Mouse (Mus musculus) thymus, postnatal 14 days (tissue): ENCODE measurements at regions not wholly inside any gene's neighbourhood (a gene's known extent, or its start where the extent isn't known, plus 50 kb on each side); places are given as distances from the start of the nearest gene placed in this dataset.

ENCODE experiments used
- DNase-seq: peaks from one replicate; pipeline ENCODE4 v3.0.0; 2021

DNA sequence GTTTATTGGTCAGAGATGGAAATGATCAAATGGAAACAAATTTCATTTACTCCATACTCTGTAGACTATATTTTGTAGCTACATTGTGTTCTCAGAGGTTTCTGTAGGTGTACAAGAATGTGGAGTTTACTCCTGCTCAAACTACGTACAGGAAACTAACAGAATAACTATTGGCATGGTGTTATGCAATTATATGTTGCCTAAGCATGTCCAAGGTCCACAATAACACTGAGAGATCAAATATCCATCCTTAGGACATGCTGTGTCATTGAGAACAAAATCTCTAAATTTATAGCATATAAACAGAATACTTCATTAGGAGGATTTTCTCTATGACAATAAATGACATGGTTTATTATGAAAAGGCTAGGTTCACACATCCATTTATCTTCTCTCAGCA is 400.3 kb downstream of the Fam198b start:
- DNase-seq, result no peak

DNA sequence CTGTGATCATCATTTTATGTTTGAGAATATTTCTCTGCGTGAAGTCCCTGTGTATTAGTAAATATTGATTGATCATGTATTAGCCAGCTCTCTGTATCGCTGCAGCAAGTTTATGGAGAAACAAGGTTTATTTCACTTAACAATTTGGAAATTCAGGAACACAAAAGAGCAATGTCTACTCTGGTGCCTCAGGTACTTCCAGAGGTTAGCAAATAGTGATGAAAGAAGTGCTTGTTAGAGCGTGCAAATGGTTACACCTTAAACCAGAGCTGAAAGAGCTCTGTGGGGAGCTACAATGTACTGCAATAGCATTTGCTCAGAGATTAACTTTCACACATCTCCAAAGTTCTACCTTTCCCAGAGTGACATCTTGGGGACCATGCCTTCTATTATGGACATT is 400.9 kb downstream of the Fam198b start:
- no peak for DNase-seq

GRCm38 (mm10) chr3:80293485-80293884 is 409.2 kb downstream of the Fam198b start:
- no peak for DNase-seq

GRCm38 (mm10) chr3:80307632-80308031 is 423.3 kb downstream of the Fam198b start:
- no peak for DNase-seq

DNA sequence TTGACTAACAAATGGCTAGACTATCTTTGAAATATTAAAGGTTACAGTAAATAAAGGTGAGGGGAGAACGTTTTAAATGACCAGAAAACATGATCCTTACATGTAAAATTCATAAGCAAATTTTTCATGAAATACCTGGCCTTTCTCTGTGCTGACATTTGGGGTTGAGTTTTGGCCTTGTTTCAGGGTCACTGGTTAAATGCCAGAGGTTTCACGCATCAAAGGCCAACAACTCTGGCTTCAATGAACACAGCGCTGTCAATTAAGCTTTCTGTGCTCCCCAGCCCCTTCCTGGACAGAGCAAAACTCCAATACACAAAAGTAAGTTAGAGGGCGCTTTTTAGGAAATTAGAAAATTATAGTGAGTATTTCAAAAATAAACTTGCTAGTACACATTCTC is 425.6 kb downstream of the Fam198b start:
- no peak for DNase-seq

DNA sequence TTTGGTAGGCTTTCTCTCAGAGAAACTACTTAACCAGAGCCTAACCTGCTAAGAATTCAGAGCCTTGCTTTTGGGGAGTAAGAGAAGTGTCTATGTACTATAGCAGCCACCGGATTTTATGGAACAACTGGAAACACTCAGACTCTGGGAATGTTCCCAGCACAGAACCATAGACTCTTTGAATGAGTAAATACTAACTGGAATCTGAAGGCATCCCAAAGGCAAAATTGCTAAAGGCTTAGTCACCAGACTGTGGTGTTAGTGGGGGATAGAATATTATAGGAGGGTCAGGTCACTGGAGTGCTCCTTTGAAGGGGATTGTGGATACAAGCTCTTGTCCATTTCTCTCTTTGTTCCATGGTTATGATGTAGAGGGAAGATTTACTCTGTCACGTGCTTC is 427.4 kb downstream of the Fam198b start:
- no peak for DNase-seq

- DNase-seq, result no peak
Observed at GRCm38 (mm10) chr3:80322291-80322690, 438.0 kb downstream of the Fam198b start.

GRCm38 (mm10) chr3:80324726-80325125 is 440.4 kb downstream of the Fam198b start:
- DNase-seq, result no peak

DNA sequence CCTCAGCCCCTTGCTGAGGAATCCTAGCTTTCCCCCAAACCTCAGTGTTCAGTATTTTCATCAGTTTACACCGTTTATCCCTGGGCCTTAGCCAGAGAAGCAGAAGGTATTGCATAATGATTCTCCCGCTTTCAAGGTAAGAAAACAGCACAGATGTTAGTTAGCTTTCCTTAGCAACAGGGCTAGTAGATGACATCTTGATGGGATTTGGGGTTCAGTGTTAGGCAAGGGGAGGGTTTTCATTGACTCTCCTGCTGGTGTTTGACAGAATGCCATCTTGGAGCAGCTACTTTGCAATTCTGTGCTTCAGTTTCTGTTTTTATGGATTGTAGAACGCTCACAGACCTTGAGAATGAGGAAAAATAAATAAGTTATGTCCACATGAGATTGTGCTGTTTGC is 447.4 kb downstream of the Fam198b start:
- DNase-seq, result no peak

DNA sequence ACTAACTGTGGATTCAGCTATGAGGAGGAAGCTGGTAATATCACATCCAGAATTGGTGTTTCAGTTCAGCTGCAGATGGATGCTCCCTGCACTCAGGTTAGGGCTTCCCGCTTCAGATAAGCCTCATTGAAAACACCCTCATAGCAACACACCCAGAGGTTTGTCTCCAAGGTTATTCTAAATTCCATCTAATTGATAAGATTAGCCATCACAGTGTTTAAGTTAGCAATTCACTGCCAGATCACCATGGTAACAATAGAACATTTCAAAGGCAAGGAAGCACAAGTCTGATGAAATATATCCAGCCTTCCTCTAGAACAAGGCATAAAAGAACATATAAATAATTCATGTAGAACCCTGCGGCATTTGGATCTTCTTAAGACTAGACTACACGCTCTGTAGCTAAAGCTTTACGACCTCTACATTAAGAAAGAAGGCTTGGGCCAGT is 450.1 kb downstream of the Fam198b start:
- no peak for DNase-seq

DNA sequence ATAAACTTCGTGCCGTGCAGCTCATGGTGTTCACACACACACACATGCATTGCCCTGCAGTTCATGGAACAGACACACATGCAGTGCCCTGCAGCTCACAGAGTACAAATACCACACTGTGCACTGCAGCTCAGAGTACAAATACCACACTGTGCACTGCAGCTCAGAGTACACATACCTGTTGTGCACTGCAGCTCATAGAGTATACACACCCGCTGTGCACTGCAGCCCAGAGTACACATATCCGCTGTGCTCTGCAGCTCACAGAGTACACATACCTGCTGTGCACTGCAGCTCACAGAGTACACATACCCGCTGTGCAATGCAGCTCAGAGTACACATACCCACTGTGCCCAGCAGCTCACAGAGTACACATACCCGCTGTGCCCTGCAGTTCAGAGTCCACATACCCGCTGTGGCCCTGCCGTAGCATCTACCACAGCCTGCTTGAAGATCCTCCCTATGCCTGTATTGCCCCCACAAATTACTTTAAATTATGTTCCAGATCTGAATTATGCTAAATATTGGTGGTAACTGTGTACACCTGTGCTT is 451.9 kb downstream of the Fam198b start:
- no peak for DNase-seq

- no peak for DNase-seq
Observed at GRCm38 (mm10) chr3:80367972-80368371, 434.7 kb downstream of the Gria2 start.

DNA sequence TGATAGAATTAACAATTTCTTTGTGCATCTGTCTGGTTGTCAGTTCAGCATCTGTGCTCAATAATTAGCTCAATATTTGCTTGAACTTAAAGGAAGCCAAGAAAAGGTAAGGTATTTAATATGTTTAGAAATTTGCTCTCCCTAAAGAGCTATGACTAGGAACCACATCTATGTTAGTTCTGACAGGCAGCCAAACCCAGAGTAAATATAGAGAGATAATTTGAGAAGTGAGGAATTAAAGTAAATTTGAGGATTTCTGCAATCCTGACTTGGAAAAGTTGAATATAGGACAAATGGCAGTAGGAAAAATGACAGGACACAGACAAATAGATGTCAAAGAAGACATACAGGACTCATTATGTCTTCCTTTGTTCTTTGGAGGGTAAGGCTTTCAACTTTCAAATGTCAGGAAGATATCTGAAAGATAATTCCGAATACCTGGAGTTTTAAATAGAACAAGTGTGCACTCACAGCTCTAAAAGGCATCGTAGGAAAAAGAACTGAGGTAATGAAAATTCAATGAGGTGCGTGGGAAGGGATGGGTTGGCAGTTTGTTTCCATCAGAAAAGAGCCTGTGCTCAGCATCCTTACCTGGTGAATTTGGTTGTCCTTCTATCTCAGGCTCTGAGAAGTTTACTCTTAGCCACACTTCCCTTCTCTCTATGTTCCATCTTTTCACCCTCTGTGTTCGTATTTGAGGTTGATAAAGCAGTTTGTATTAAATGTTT is 433.3 kb downstream of the Gria2 start:
- no peak for DNase-seq

DNA sequence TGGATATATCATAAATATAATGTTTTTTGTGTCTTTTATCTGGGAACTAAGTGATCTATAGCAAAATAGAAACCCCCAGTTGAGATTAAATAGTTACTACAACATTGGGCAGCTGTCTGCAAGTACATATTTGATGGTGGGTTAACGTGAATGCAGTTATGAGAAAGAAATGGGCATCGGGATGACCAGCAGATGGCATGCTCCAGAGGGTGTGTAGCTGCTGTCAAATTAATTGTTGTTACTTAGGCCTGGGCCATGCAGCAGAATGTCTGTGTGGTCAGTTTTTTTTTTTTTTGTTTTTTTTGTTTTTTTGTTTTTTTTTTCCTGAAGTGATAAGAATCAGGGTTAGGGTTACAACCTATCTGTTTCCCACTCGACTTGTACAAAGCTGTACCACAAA is 430.2 kb downstream of the Gria2 start:
- no peak for DNase-seq

DNA sequence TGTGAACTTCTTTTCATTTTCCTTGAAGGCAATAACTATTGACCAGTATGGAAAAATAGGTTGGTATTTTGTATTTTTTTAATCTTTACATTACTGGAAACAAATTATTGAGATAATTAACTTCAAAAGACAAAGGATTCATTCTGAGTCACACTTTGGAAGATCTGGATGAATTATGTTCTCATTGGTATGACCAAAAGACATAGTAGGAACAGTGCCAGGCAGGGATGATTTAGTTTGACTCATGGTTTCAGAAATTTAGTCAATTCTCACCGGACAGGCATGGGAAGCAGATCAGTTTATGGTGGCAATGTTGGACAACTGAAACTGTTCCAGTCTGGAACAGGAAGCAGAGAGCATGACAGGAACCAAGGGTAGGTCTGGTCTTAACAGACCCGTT is 416.6 kb downstream of the Gria2 start:
- DNase-seq, result no peak

GRCm38 (mm10) chr3:80396240-80396639 is 406.4 kb downstream of the Gria2 start:
- no peak for DNase-seq

DNA sequence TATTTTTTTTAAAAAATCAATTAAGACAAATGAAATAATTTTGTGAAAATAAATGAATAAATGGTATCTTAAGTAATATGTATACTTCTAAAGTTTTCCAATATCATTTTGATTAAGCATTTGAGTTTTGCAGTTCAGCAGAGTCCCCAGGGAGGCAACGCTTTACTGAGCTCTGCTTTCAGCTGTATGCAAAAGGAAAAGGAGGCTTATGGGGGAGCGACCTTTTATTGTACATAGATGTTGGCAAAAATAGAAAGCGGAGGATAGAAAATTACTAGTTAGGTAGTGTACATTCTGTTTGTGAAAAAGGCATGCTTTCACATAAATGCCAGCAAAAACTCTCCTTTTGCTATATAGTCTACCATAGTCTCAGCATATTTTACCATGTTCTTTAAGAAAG is 382.2 kb downstream of the Gria2 start:
- no peak for DNase-seq

DNA sequence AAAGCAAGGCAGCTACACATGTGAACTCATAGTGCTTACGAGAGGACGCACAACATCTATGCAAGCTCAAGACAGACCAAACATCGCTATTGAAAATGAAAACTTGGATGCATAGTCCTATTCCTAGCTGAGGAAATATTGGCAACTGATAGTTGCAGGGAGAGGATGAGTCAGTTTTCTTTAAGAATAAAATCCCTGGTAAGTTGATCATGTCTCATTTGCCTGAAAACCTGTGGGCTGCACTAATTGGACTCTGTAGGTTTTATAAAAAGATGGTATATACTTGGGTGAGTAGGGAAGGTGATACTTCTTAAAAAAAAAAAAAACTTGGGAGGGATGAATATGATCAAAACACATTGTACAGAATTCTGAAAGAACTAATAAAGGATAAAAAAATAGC is 381.2 kb downstream of the Gria2 start:
- no peak for DNase-seq

- no peak for DNase-seq
Observed at GRCm38 (mm10) chr3:80422106-80422505, 380.5 kb downstream of the Gria2 start.

DNA sequence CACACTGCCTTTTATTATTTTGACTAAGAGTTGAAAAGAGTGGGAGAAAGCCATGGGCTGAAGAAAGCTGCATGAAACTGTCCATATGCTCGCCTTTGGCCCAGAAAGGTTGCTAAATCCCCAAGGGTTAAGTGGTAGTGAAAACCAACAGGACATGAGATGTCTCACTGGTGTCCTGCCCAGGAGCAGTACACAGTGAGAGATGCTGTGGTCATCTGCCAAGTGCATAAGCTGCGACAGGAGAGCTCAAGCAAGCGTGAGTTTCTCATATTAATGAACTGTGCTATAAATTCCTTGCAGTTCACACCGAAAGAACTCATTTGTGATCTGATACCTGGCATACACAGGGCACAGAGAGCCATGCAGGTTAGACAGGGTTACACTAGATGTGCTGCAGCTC is 380.0 kb downstream of the Gria2 start:
- DNase-seq, result no peak
